Comparison of ENCODE assay signal across 11 mouse cellular contexts in the genomic region with DNA sequence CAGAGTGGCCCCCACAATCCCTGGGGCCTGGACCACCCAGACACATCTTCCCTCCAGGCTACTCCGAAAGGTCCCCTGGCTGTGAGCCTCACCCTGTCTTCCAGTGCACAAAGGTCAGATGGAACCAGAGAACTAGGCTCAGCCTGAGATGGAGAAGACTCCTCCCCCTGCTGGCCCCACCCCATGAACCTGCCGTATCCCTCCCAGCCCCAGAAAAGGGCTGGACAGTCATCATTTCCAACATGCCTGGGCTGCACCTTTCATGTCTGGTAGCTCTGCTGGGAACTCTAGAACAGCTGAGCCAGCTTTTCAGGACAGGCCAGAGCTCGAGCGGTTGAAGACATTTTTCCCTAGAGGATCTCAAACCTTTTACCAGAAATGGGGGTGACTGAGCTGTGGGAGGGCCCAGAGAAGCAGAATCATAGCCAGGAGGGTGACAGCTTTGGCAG.
A peak's percentile ranks its signal among the peaks of the same experiment; 100 is the strongest.
DNase-seq lines count a peak whose midpoint lies in the region; ATAC-seq and TF ChIP-seq lines count a peak whose summit lies in the region.
"Had no signal": no experiment of that assay in that cellular context is flagged by ENCODE, and none has a peak within 500 bp of the region (broad histone marks: within the 10 kb centered on the region; RNA-seq: fewer than 3 reads in every experiment).

No protein-coding gene starts in this region.

- H3K36me3 ChIP-seq in lung, embryonic 16.5 days (ENCODE audit: control insufficient read depth, insufficient read depth, low read length), result no peaks in the 10 kb centered on the region
- H3K36me3 ChIP-seq in intestine, embryonic 16.5 days (ENCODE audit: control insufficient read depth, insufficient read depth, low read length), result no peaks in the 10 kb centered on the region
- no peaks in the 10 kb centered on the region for H3K36me3 ChIP-seq in forebrain, embryonic 12.5 days (replicated peaks)

- H3K4me1 ChIP-seq in lung, embryonic 16.5 days (replicated peaks; ENCODE audit: control insufficient read depth, insufficient read depth, low read length), result peaks cover 6% of the 10 kb centered on the region
- no peaks in the 10 kb centered on the region; the same call in 1 of the 2 replicates for H3K4me1 ChIP-seq in bone marrow, adult 2 months (ENCODE audit: control insufficient read depth, insufficient read depth, low read length)
- H3K4me1 ChIP-seq in intestine, embryonic 16.5 days (ENCODE audit: control insufficient read depth, insufficient read depth, low read length), result peaks cover 26% of the 10 kb centered on the region
- H3K4me1 ChIP-seq in forebrain, embryonic 12.5 days, result peaks cover 14% of the 10 kb centered on the region

- 52% methylated on average over 4 of the region's 4 CpGs for WGBS in lung, embryonic 16.5 days
- 72% methylated on average over 4 of the region's 4 CpGs for WGBS in bone marrow, adult 2 months
- 44% methylated on average over 4 of the region's 4 CpGs for WGBS in intestine, embryonic 16.5 days
- 69% methylated on average over 4 of the region's 4 CpGs for WGBS in forebrain, embryonic 12.5 days

- no peaks in the 10 kb centered on the region for H3K27me3 ChIP-seq in lung, embryonic 16.5 days (ENCODE audit: control insufficient read depth, insufficient read depth, low read depth, low read length)
- H3K27me3 ChIP-seq in intestine, embryonic 16.5 days (replicated peaks; ENCODE audit: control insufficient read depth, insufficient read depth, low read length), result no peaks in the 10 kb centered on the region
- no peaks in the 10 kb centered on the region for H3K27me3 ChIP-seq in forebrain, embryonic 12.5 days

- H3K4me2 ChIP-seq in lung, embryonic 16.5 days (ENCODE audit: low read depth, low read length), result no peak overlapping the region
- no peak overlapping the region for H3K4me2 ChIP-seq in intestine, embryonic 16.5 days (ENCODE audit: low read depth, low read length)
- H3K4me2 ChIP-seq in forebrain, embryonic 12.5 days, result no peak overlapping the region

- no peak for ATAC-seq in lung, embryonic 16.5 days (ENCODE audit: low read depth)
- peak; percentile 82 for ATAC-seq in intestine, embryonic 16.5 days
- ATAC-seq in megakaryocyte-erythroid progenitor cell, adult 5-6 weeks (replicated peaks; ENCODE audit: low FRiP score, low TSS enrichment, poor library complexity, severe bottlenecking), result peak; percentile 49
- ATAC-seq in forebrain, embryonic 12.5 days (ENCODE audit: low FRiP score), result no peak

- no peak overlapping the region for H3K27ac ChIP-seq in lung, embryonic 16.5 days (ENCODE audit: low read length)
- H3K27ac ChIP-seq in bone marrow, adult 2 months (ENCODE audit: control insufficient read depth, insufficient read depth, low read depth, low read length, poor library complexity), result peak overlapping the region; percentile 30
- no peak overlapping the region for H3K27ac ChIP-seq in intestine, embryonic 16.5 days (ENCODE audit: low read length)
- H3K27ac ChIP-seq in forebrain, embryonic 12.5 days, result no peak overlapping the region

- DNase-seq in lung, postnatal 36 days, result no peak
- no peak for DNase-seq in layer of hippocampus, adult 11-12 months (ENCODE audit: low spot score)
- DNase-seq: cerebellum, postnatal 14 days; left cerebral cortex, postnatal 4 days; right cerebral cortex, adult 18-20 months; thymus, postnatal 25 days had no signal

- H3K4me3 ChIP-seq in lung, embryonic 16.5 days (ENCODE audit: low read length), result no peak overlapping the region
- H3K4me3 ChIP-seq in bone marrow, adult 2 months (replicated peaks; ENCODE audit: control insufficient read depth, low read depth, low read length), result no peak overlapping the region
- no peak overlapping the region for H3K4me3 ChIP-seq in intestine, embryonic 16.5 days (ENCODE audit: low read length)
- H3K4me3 ChIP-seq in forebrain, embryonic 12.5 days (replicated peaks), result no peak overlapping the region

- peak overlapping the region; percentile 29; the same call in 1 of the 2 replicates for H3K9ac ChIP-seq in lung, embryonic 16.5 days (ENCODE audit: low read length)
- H3K9ac ChIP-seq in intestine, embryonic 16.5 days (ENCODE audit: low read depth, low read length), result no peak overlapping the region
- no peak overlapping the region for H3K9ac ChIP-seq in forebrain, embryonic 12.5 days

- TF ChIP-seq POLR2A in bone marrow, adult 2 months (IDR thresholded peaks at IDR 0.05; ENCODE audit: borderline replicate concordance, control insufficient read depth, low read depth, low read length), result no peak

- TF ChIP-seq CTCF in bone marrow, adult 2 months (IDR thresholded peaks at IDR 0.05; ENCODE audit: control insufficient read depth, insufficient read depth, low read length), result no peak

- no peaks in the 10 kb centered on the region for H3K9me3 ChIP-seq in lung, embryonic 16.5 days (ENCODE audit: control insufficient read depth, low read length)
- no peaks in the 10 kb centered on the region for H3K9me3 ChIP-seq in intestine, embryonic 16.5 days (ENCODE audit: control insufficient read depth, low read length)
- H3K9me3 ChIP-seq in forebrain, embryonic 12.5 days, result no peaks in the 10 kb centered on the region

Comparison
In these comparisons a context has a peak if more than half of its experiments do, and no peak if none do; other contexts are left out.
1. ATAC-seq: peak in intestine, embryonic 16.5 days (single experiment) and megakaryocyte-erythroid progenitor cell, adult 5-6 weeks (single experiment); none in lung, embryonic 16.5 days (single experiment) and forebrain, embryonic 12.5 days (single experiment).